Mouse (Mus musculus) hindbrain, embryonic 14.5 days (tissue): ENCODE results near the gene Gm9945. TPM values are rescaled to one million over a fixed set of nuclear protein-coding genes. Genes with fewer than 3 reads are reported as not detected.

Experiments
- ATAC-seq: fragments of 200-750 bp; cut with Nextera tagmentation; 2 replicates; pipeline ENCODE4 v1.8.0; 2017; ENCODE audit warnings: moderate number of reproducible peaks, mild to moderate bottlenecking, moderate TSS enrichment, moderate library complexity; ENCODE audit not compliant: low FRiP score
- DNase-seq: peaks from one replicate; pipeline ENCODE4 v3.0.0-alpha.2; 2015; ENCODE audit warnings: low spot score
- H3K27ac ChIP-seq: fragments of 300-500 bp; sonication (generic); 2 replicates; pipeline ENCODE4 v1.5.1; 2014; ENCODE audit warnings: mild to moderate bottlenecking, moderate library complexity
- H3K27me3 ChIP-seq: fragments of 300-500 bp; sonication (generic); 2 replicates; pipeline ENCODE4 v1.6.1; 2014; ENCODE audit warnings: mild to moderate bottlenecking, low read length, mixed read lengths; ENCODE audit not compliant: control insufficient read depth, insufficient read depth
- H3K36me3 ChIP-seq: fragments of 300-500 bp; sonication (generic); replicated peaks from 2 replicates; pipeline ENCODE4 v1.6.1; 2014; ENCODE audit not compliant: control insufficient read depth, insufficient read depth
- H3K4me1 ChIP-seq: fragments of 300-500 bp; sonication (generic); replicated peaks from 2 replicates; pipeline ENCODE4 v1.6.1; 2014; ENCODE audit warnings: antibody characterized with exemption, low read length, mixed read lengths; ENCODE audit not compliant: control insufficient read depth, insufficient read depth
- H3K4me2 ChIP-seq: fragments of 300-500 bp; sonication (generic); replicated peaks from 2 replicates; pipeline ENCODE4 v1.6.1; 2014; ENCODE audit warnings: mild to moderate bottlenecking, moderate library complexity
- H3K4me3 ChIP-seq: fragments of 300-500 bp; sonication (generic); replicated peaks from 2 replicates; pipeline ENCODE4 v1.5.1; 2014; ENCODE audit warnings: mild to moderate bottlenecking, low read length
- H3K9ac ChIP-seq: fragments of 300-500 bp; sonication (generic); 2 replicates; pipeline ENCODE4 v1.6.1; 2014
- H3K9me3 ChIP-seq: fragments of 300-500 bp; sonication (generic); 2 replicates; pipeline ENCODE4 v1.6.1; 2016; ENCODE audit warnings: low read length; ENCODE audit not compliant: control insufficient read depth
- whole genome bisulfite sequencing: fragments of 180-500 bp; shearing (Covaris S2); extraction: QIAGEN DNeasy Blood & Tissue Kit; methylation state at CpG from one replicate; pipeline ENCODE4 v1.1.7; 2014; 5-methylcytosine and 5-hydroxymethylcytosine counted together
- polyA plus RNA-seq: library from polyadenylated mRNA; unstranded; fragments of >200 nt; fragmentation: Nextera tagmentation; extraction: Ambion mirVana; gene quantifications from 2 replicates; pipeline ENCODE4 v1.2.1, GENCODE M21; 2014

Gm9945 gene
- polyA plus RNA-seq, 1 experiment from 2014 or later = 0.36 TPM

DNA sequence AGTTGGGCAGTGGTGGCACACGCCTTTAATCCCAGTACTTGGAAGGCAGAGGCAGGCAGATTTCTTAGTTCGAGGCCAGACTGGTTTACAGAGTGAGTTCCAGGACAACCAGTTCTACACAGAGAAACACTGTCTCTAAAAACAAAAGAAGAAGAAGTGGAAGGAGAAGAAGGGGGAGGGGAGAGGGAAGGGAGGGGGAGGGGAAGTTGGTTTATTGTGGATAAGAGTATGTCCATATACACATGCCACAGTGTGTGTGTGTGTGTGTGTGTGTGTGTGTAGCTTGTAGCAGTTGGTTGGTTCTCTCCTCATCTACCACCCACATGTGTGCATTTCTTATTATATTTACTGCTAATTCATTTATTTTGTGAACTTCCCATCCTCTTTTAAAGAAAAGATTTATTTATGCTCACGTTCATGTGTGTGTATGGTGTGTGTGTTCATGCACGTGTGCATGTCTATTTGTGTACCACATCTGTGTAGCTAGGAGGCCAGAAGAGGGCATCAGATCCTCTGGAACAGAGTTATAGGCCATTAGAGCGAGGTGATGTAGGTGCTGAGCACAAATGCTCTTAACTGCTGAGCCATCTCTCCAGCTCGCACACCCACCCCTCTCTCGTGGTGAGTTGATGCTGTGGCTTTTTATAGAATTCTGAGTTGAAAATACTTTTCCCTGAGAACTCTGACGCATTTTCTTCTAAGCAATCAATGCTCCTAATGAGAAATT lies 22.2 kb downstream of the Gm9945 start:
- H3K27me3 ChIP-seq = peaks cover 24% of the 10 kb centered on the region; the same call in 1 of the 2 replicates
- WGBS = 84% methylated on average over 8 of the region's 8 CpGs

DNA sequence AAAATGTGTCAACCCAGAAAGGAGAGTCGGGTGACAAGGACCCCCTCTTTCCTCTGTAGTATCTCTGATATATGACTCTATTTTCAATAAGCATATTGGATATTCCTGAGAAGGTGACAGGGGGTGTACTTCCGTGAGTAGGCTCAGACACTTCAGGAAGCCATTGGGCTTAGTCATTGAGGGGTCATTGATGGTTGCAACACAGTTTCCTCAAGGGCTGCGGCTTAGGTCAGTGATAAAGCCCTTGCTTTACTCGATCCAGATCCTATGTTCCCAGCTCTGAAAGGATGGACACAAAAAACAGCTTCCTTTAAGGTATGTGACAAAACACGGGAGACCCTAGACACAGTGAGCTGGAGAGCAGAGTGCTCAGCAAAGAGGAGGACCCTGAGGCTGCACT lies 23.8 kb downstream of the Gm9945 start:
- H3K9ac ChIP-seq = no peak overlapping the region
- 89% methylated on average over 5 of the region's 5 CpGs for WGBS
- H3K27ac ChIP-seq = no peak overlapping the region
- no peak overlapping the region for H3K4me3 ChIP-seq
- H3K4me2 ChIP-seq = no peak overlapping the region
- H3K4me1 ChIP-seq = no peaks in the 10 kb centered on the region
- no peak for ATAC-seq
- no peaks in the 10 kb centered on the region for H3K36me3 ChIP-seq
- no peak for DNase-seq
- H3K9me3 ChIP-seq = no peaks in the 10 kb centered on the region
- peaks cover 18% of the 10 kb centered on the region; the same call in 1 of the 2 replicates for H3K27me3 ChIP-seq

More for the DNA sequence above, 22.2 kb downstream of the Gm9945 start:
- Histone ChIP-seq H3K36me3 (no peaks in the 10 kb centered on the region), H3K4me2 (no peak overlapping the region), H3K27ac (no peak overlapping the region), H3K4me1 (no peaks in the 10 kb centered on the region), H3K9ac (no peak overlapping the region), H3K9me3 (no peaks in the 10 kb centered on the region), H3K4me3 (no peak overlapping the region)
- no peak for DNase-seq
- no peak for ATAC-seq

DNA sequence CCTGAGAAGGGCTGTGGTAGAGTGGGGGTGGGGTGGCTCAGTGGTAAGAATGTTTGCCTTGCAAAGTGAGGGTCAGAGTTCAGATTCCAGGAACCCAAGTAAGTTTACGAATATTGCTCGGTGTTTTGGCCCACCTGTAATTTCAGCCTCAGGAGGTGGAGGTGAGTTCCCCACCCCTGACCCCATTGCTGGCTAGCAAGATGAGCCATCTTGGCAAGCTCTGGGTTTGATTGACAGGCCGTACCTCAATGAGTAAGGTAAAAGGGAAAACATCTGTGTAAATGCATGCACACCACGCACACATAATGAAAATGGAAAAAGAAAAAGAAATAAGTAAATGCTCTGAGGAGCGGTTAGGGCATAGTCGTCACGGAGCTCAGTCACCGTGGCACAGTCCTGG lies 24.4 kb downstream of the Gm9945 start:
- 95% methylated on average over 8 of the region's 8 CpGs for WGBS
- H3K27ac ChIP-seq = no peak overlapping the region
- no peaks in the 10 kb centered on the region for H3K36me3 ChIP-seq
- H3K4me3 ChIP-seq = no peak overlapping the region
- H3K9ac ChIP-seq = no peak overlapping the region
- no peak for ATAC-seq
- H3K9me3 ChIP-seq = no peaks in the 10 kb centered on the region
- no peak for DNase-seq
- peaks cover 16% of the 10 kb centered on the region; the same call in 1 of the 2 replicates for H3K27me3 ChIP-seq
- no peaks in the 10 kb centered on the region for H3K4me1 ChIP-seq
- no peak overlapping the region for H3K4me2 ChIP-seq

DNA sequence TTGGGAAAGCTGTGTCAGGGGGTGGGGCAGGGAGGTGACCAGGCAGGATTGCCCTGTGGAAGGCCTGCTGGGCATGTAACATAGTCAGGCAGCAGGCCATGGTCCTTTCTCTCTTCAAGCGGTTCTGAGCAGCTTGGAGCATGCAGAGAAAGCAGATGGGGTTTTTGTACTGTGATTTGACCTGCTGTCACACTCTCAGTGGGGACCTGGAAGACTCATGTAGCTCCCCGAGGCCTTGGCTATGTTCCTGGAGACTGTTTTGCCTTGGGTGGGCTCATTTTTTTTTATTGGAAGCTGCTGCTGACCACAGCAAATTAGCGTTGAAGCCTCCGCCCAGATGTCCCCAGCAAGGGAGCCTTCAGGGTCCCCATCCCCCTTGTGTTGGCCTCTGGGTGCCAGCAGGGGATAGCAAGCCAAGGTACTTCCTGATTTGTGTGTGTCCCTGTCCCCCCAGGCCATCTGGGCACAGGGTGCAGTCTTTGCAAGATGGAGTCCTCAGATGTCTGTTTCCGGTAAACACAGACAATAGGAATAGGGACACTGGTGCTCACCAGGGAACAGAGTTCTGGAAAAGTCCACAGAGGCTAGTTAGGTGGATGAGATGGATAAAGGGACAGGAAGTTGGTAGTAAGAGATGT lies 25.2 kb downstream of the Gm9945 start:
- no peaks in the 10 kb centered on the region for H3K36me3 ChIP-seq
- DNase-seq (peak; percentile 49), ATAC-seq (no peak)
- H3K27ac ChIP-seq = no peak overlapping the region
- no peak overlapping the region for H3K4me3 ChIP-seq
- no peaks in the 10 kb centered on the region for H3K4me1 ChIP-seq
- no peak overlapping the region for H3K9ac ChIP-seq
- H3K27me3 ChIP-seq = peaks cover 14% of the 10 kb centered on the region; the same call in 1 of the 2 replicates
- no peaks in the 10 kb centered on the region for H3K9me3 ChIP-seq
- WGBS = 37% methylated on average over 5 of the region's 5 CpGs
- H3K4me2 ChIP-seq = no peak overlapping the region

DNA sequence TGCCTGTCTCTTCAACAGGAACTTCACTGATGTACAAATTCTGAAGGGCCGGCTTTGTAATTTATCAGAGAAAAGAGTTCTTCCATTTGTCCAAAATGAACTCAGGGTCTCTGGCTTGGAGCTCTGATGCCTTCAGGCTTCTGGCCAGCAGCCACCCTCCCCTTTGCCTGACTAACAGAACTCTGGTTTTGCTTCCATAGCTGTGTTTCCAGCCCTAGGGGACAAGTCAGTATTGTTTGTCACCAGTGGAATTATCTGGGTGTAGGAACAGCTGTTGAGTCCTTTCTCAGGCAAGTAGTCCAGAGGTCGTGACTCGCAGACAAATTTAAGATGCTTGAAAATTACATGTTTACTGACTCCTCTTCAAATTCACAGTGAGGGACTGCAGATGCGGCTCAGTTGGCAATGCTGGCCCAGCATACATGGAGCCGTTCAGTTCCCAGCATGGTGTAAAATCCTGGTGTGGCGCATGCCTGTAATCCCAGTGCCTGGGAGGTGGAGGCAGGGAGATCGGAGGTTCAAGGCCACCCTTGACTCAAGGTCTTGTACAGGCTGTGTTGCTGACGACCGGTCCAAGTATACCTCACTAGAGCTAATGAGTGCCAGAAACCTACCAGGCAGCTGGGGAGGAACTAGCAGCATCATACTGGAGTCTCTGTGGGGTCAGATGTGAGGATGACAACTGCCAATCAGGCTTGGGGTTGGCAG lies 27.3 kb downstream of the Gm9945 start:
- 85% methylated on average over 9 of the region's 9 CpGs for WGBS
- H3K4me1 ChIP-seq = no peaks in the 10 kb centered on the region

DNA sequence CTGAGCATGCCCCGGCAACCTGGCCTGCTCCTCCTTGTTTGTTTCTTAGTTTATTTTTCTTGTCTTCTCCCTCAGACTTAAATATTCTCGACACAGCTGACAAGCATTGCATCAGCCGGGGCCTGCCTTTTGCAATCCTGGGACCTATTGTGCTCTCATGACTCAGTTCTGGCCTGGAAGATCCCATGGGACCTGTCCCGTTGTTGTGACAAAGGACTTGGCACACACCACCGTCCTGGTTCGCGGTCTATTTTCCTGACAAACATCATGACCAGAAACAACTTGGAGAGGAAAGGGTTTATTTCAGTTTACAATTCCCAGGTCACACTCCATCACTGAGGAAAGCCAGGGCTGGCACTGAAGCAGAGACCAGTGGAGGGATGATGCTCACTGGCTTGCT lies 28.2 kb downstream of the Gm9945 start:
- H3K27ac ChIP-seq = no peak overlapping the region

More for the DNA sequence above, 27.3 kb downstream of the Gm9945 start:
- no peaks in the 10 kb centered on the region for H3K9me3 ChIP-seq
- no peaks in the 10 kb centered on the region for H3K36me3 ChIP-seq
- H3K9ac ChIP-seq = no peak overlapping the region
- H3K4me3 ChIP-seq = no peak overlapping the region
- DNase-seq = no peak
- ATAC-seq = no peak
- H3K27ac ChIP-seq = no peak overlapping the region
- no peaks in the 10 kb centered on the region for H3K27me3 ChIP-seq
- H3K4me2 ChIP-seq = no peak overlapping the region

DNA sequence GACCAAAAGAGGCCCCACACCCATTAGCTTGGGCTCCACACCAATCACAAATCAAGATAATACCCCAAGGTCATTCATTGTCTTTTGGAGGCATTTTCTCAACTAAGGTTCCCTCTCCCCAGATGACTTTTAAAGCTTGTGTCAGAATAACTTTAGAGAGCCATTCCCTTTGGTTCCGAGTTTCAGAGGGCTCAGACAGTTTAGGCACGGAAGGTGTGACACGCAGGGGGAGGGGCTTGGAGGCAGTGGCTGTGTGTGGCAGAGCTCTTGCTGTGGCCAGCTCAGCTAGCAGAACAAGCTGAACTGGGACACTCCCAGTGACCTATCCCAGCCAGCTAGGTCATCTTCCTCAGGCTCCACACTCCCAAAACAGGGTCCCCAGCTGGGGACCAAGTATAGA lies 28.6 kb downstream of the Gm9945 start:
- no peak overlapping the region for H3K4me3 ChIP-seq
- ATAC-seq (no peak), DNase-seq (no peak)
- no peaks in the 10 kb centered on the region for H3K36me3 ChIP-seq
- no peak overlapping the region for H3K9ac ChIP-seq
- no peaks in the 10 kb centered on the region for H3K4me1 ChIP-seq
- no peak overlapping the region for H3K27ac ChIP-seq
- 59% methylated on average over 3 of the region's 3 CpGs for WGBS
- no peak overlapping the region for H3K4me2 ChIP-seq
- H3K27me3 ChIP-seq = no peaks in the 10 kb centered on the region
- H3K9me3 ChIP-seq = no peaks in the 10 kb centered on the region

More for the DNA sequence above, 28.2 kb downstream of the Gm9945 start:
- ATAC-seq (no peak), DNase-seq (no peak)
- no peaks in the 10 kb centered on the region for H3K36me3 ChIP-seq
- no peak overlapping the region for H3K4me2 ChIP-seq
- WGBS = 45% methylated on average over 7 of the region's 7 CpGs
- H3K9ac ChIP-seq = no peak overlapping the region
- no peak overlapping the region for H3K4me3 ChIP-seq
- no peaks in the 10 kb centered on the region for H3K9me3 ChIP-seq
- H3K4me1 ChIP-seq = no peaks in the 10 kb centered on the region
- no peaks in the 10 kb centered on the region for H3K27me3 ChIP-seq

DNA sequence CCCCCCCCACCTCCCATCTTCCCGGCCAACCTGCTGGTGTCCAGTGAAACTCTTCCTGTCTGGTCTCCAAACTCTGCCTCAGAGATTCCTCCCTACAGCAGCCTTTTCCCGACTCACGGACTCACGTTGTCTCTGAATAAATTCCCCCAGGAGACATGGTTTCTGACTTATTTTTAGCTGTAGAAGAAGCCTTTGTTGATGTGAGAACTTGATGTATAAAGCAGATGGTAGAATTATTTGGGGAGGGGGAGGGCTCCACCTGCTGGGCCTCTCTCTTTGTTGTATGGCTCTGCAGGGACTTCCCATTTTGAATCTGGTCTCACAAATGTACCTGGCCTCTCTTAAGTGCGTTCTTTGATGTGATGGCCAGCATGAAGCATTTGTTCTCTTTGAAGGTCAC lies 30.4 kb downstream of the Gm9945 start:
- Histone ChIP-seq H3K27ac (no peak overlapping the region), H3K4me1 (no peaks in the 10 kb centered on the region), H3K27me3 (peaks cover 4% of the 10 kb centered on the region; the same call in 1 of the 2 replicates), H3K36me3 (no peaks in the 10 kb centered on the region), H3K4me3 (no peak overlapping the region), H3K4me2 (no peak overlapping the region), H3K9ac (no peak overlapping the region), H3K9me3 (no peaks in the 10 kb centered on the region)
- 49% methylated on average over 5 of the region's 5 CpGs for WGBS
- DNase-seq (no peak), ATAC-seq (no peak)
